Mouse (Mus musculus) T-helper 17 cell (primary cell): ENCODE measurements around the gene Hoxb8.

ENCODE experiments used
- in situ Hi-C, 2 experiments: fragments of 300-600 bp; cut with MboI, MseI; formaldehyde crosslinking; loops; 1 replicate in 1 of 2; 2 replicates in 1 of 2; pipeline ENCODE4 v1.15.1; 2025; ENCODE audit warnings: high pct_unique_total_duplicates in 2 of 2

Hoxb8 gene

GRCm38 (mm10) chr11:96281855-96282570 is at the start of gene Hoxb8:
Gene Hoxb8 (plus strand): TSS chr11:96281905.
- in situ Hi-C loops: loop anchor here in 1 of 2 experiments (10.0 kb wide), 1 partner anchor 583 kb away; no protein-coding TSS in a partner anchor

GRCm38 (mm10) chr11:96234906-96235305 is 46.8 kb upstream of the Hoxb8 start:
- in situ Hi-C loops: loop anchor here in 1 of 2 experiments (5.0 kb wide), 1 partner anchor 78 kb away; no protein-coding TSS in a partner anchor

DNA sequence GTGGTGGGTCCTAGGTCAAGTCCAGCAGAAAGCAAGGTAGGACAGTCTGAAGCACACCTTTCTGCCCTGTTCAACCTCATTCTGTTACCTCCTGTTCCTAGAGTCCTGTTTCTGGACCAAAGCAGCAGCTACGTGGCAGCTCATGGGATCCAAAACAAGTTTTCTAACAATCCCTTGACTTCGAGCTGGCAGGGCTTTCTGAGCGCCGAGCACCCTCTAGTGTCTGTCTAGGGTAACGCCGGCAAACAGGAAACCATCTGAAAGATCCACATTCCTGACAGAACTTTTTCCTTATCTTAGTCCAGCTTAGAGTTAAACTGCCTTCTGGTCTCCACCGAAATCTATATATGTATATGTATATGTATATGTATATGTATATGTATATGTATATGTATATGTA is 41.5 kb upstream of the Hoxb8 start:
- in situ Hi-C loops: loop anchor here in 1 of 2 experiments (5.0 kb wide), 1 partner anchor 93 kb away; no protein-coding TSS in a partner anchor

- in situ Hi-C loops: no loop called here
Measured at GRCm38 (mm10) chr11:96250901-96251300, 30.8 kb upstream of the Hoxb8 start.

GRCm38 (mm10) chr11:96251480-96252031 is 30.1 kb upstream of the Hoxb8 start:
- in situ Hi-C loops: no loop called here

DNA sequence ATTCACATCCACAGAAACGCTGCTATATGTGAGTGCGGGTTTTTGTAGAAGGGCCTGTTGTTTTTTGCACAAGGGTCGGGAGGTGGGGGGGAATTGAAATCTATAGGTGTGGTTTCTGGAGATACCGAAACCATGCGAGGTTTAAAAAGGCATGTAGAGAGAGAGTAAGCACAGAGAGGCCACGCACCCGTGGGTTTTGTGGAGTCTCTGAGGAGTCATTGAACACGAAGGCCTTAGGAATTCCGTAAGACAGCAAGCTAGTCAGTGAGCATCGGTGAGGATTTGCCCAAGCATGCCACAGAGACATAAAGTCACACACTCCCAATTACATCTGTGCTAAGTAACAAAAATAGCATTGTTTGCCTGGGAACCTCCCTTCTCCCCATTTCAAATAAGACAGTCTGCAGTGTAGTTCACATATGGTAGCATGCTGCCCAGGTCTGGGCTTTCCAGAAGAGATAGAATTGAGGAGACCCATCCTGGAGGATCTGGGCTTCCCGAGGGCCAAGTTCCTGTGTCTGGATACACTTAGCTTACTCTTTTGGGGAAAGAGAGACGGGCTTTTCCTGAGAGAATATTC is 29.1 kb upstream of the Hoxb8 start:
- in situ Hi-C loops: no loop called here

GRCm38 (mm10) chr11:96254221-96254620 is 27.5 kb upstream of the Hoxb8 start:
- in situ Hi-C loops: no loop called here

DNA sequence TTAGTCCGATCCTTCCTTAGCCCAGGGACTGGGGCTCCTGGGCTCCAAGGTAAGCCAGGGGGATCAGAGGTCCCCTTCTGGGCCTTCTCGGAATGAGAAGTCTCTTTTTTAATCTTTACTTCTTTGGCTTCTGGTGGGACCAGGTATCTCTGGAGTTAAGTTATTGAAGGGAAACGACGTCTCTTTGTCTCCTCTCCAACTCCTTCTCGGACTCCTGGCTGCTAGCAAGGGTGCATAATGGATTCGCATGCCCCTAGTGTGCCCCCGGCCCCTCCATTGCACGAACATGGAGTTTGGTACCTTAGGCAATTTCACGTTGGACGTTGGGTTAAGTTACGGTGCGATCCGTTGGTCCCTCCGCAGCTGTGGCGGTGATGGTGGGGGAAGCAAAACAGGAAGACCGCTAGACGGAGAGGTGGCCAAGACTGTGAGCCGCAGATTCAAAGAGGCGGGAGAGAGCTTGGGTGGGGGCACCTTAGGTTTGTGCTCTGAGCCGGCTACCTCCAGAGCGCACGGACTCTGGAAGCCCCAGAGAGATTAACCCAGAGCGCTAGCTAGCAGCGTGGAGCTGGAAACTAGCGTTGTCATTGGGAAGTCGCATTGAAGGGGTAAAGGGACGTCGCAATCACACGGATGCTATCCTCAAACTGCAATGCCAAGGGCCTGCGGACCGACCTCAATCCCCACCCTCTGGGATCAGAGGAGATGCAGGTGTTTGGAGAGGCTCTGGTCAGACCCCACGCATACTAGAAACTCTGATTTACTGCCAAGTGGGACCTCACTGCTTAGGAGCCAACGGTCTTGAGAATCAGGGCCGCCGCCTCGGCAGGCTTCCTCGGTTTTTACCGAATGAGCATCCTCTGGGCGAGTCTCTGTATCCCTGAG is 26.4 kb upstream of the Hoxb8 start:
- in situ Hi-C loops: no loop called here

DNA sequence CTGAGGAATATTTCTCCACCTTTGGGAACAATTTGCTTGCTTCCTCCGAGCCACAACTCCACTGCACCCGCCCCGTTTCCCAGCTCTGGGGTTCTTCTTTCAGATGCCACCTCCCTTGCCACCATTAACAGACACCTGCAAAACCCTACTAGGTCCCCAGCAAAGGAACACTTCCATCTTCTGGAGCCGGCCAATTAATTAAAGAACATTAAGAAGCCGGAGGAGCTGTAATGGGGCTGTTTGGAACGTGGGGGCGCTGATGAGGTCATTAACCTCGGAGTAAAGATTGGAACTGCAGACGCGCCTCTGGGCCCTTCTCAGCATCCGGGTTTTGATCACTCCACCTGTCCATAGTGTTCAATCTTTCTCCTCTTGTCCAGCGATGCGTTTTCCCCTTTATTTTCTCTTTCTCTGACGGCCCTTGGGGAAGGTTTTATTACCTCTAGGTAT is 25.7 kb upstream of the Hoxb8 start:
- in situ Hi-C loops: no loop called here

- in situ Hi-C loops: no loop called here
Measured at GRCm38 (mm10) chr11:96257141-96257540, 24.6 kb upstream of the Hoxb8 start.

GRCm38 (mm10) chr11:96259038-96259437 is 22.7 kb upstream of the Hoxb8 start:
- in situ Hi-C loops: no loop called here

DNA sequence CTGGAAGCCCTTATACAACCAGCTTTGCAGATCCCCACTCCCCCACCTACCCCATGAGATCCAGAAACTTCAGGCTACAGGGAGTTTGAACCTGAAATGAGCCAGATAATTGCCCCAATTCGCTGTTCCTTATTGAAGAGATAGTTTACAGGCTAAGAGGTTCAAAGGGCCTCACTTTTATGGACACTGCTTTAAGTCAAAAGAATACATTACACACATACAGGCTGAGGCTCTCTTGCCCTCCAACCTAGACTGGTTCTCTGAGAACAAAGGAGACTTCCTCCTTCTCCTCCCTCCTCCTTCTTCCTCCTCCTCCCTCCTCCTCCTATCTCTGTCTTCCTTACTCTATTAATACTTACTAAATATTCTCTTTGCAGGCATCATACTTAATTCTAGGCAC is 22.2 kb upstream of the Hoxb8 start:
- in situ Hi-C loops: no loop called here

DNA sequence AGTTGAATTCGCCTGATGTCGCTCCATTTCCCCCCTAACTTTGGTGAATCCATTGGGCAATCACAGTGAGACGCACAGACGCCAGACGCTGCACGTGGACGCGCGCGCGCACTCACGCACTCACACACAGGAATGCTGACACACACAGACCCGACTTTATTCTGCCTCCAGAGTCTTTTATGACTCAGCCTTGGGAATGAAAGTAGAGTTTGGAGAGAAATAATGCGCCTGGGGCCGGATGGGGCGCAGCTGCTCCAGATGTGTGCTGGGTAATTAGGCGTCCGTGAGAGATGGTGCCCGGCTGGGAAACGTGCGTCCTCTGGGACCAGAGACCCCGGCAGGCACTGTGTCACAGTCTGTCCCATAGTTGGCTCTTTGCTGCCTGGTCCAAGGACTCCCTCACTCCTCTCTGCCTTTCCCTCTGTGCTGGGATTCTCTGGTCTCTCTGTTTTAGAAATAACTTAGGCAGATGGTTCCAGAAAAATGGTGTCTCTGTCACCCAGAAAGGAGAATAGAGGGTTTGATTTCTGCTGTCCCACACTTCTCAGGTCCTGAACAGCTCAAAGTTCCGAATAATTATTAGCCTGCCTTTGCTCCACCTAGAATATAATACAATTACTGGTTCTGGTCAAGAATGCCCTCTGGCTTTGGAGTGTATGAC is 21.3 kb upstream of the Hoxb8 start:
- in situ Hi-C loops: loop anchor here in 1 of 2 experiments (10.0 kb wide), 1 partner anchor 614 kb away; no protein-coding TSS in a partner anchor

DNA sequence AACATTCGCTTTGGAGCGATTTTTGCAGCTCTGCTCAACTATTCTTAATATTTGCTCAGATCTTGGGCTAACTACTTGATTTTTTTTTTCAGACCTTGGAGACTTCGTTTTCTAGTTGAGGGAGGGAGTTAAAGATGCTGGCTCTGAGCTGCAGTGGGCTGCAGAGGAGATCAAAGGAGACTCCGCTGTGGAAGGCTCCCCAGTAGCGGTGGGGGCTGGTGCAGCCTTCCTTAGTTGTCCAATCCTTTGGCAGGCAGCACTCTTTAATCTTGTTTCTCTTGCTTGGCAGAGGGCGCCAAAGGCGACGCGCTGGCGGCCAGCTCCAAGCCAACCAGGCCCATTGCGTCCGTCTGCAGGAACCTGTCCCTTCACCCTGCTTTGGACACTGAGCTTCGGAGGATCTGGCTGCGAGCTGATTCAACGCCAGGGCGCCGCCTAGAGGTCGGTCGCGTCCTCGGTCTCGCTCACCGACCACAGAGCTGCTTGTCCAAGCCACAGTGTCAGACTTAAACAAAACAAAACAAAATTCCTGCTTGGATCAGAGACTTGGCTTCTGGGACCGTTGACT is 20.3 kb upstream of the Hoxb8 start:
- in situ Hi-C loops: loop anchor here in 1 of 2 experiments (10.0 kb wide), 1 partner anchor 613 kb away; no protein-coding TSS in a partner anchor

GRCm38 (mm10) chr11:96262262-96262830 is 19.4 kb upstream of the Hoxb8 start:
- in situ Hi-C loops: loop anchor here in 1 of 2 experiments (10.0 kb wide), 1 partner anchor 612 kb away; no protein-coding TSS in a partner anchor

DNA sequence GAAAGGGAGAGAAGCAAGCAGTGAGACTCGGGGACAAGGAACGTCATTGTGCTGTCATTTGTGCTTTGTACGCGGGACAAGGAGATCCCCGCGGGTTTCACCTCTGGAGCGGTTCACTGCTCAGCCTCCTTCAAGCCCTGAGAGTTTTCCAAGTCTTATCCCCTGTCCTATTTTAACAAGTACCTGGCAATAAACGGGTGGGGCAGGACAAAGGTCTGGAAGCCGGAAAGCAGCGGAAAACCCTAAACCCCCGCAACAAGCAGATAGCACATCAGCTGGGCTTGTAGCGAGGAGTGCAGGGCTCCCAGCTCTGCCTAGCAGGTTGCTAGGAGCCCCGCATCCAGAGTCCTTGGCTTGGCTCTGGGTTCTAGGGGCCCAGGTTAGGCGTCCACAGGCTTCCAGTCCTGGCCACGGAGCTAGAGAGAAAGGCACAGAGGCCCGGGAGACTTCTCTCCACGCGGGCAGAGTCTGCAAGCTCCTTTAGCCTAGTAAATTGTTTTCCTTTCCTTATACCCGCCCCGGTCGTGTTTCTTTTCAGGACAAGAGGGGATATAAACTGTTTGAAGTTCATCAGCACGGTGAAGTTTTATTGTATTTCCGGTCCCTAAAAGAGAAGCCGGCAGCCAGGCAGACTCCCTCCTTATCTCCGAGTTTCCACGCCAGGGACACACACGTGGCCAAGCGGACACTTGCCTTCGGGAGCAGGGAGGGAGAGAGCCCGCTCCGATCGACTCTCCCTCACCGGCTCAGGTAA is 17.9 kb upstream of the Hoxb8 start:
- in situ Hi-C loops: loop anchor here in 1 of 2 experiments (10.0 kb wide), 1 partner anchor 611 kb away; no protein-coding TSS in a partner anchor

GRCm38 (mm10) chr11:96264390-96265020 is 17.2 kb upstream of the Hoxb8 start:
- in situ Hi-C loops: loop anchor here in 1 of 2 experiments (10.0 kb wide), 1 partner anchor 610 kb away; no protein-coding TSS in a partner anchor

- in situ Hi-C loops: loop anchor here in 1 of 2 experiments (10.0 kb wide), 1 partner anchor 609 kb away; no protein-coding TSS in a partner anchor
Measured at GRCm38 (mm10) chr11:96265954-96266353, 15.8 kb upstream of the Hoxb8 start.
